Mouse (Mus musculus) liver, adult 2 months (tissue): Measurements from ENCODE around the gene Ptbp1. TPM values are rescaled to one million over a fixed set of nuclear protein-coding genes. Genes with fewer than 3 reads are reported as not detected.

Experiments used
- DNase-seq: peaks from one replicate; pipeline ENCODE4 v3.0.0-alpha.2; 2011; ENCODE audit warnings: low read depth, low spot score; ENCODE audit errors: extremely low read depth
- H3K27ac ChIP-seq: fragments of 200-500 bp; replicated peaks from 2 replicates; pipeline ENCODE4 v1.5.1; 2012; ENCODE audit warnings: low read depth, mild to moderate bottlenecking, control low read depth, inconsistent platforms, low read length; ENCODE audit not compliant: insufficient read depth
- H3K27me3 ChIP-seq: fragments of 200-500 bp; 2 replicates; pipeline ENCODE4 v1.6.1; 2012; ENCODE audit warnings: mild to moderate bottlenecking, moderate library complexity, low read length, inconsistent platforms; ENCODE audit not compliant: control insufficient read depth, insufficient read depth
- H3K36me3 ChIP-seq: fragments of 200-500 bp; 2 replicates; pipeline ENCODE4 v1.6.1; 2012; ENCODE audit warnings: low read length, inconsistent platforms; ENCODE audit not compliant: control insufficient read depth, insufficient read depth
- H3K4me1 ChIP-seq: fragments of 200-500 bp; 2 replicates; pipeline ENCODE4 v1.6.1; 2011; ENCODE audit warnings: low read length; ENCODE audit not compliant: control insufficient read depth, insufficient read depth
- H3K4me3 ChIP-seq: fragments of 200-500 bp; 2 replicates; pipeline ENCODE4 v1.5.1; 2011; ENCODE audit warnings: low read depth, mild to moderate bottlenecking, control low read depth, low read length, moderate library complexity; ENCODE audit not compliant: insufficient read depth
- H3K79me2 ChIP-seq: fragments of 200-500 bp; 2 replicates; pipeline ENCODE4 v1.6.1; 2012; ENCODE audit warnings: inconsistent platforms, mild to moderate bottlenecking, low read length, moderate library complexity; ENCODE audit not compliant: control insufficient read depth, insufficient read depth
- H3K9ac ChIP-seq: fragments of 200-500 bp; 2 replicates; pipeline ENCODE4 v1.6.1; 2012; ENCODE audit warnings: low read depth, mild to moderate bottlenecking, control low read depth, inconsistent platforms, low read length
- CTCF ChIP-seq: fragments of 200-500 bp; IDR thresholded peaks from 2 replicates; pipeline ENCODE4 v1.5.1; 2011; ENCODE audit warnings: low read depth, low read length, control low read depth
- POLR2A ChIP-seq: fragments of 200-500 bp; IDR thresholded peaks from 2 replicates; pipeline ENCODE4 v1.6.1; 2011; ENCODE audit warnings: low read length, control low read depth; ENCODE audit not compliant: insufficient read depth; ENCODE audit errors: extremely low read depth
- WGBS: fragments of 180-500 bp; shearing (Covaris S2); methylation state at CpG from one replicate; pipeline ENCODE4 v1.1.7; 2018; 5-methylcytosine and 5-hydroxymethylcytosine counted together
- polyA plus RNA-seq: library from polyadenylated mRNA; depleted of rRNA; stranded (reverse); fragments of >200 nt; gene quantifications from 2 replicates; pipeline ENCODE4 v1.2.3, GENCODE M21; 2012
- total RNA-seq: library from RNA; depleted of rRNA; stranded (reverse); fragments of >200 nt; gene quantifications from 2 replicates; pipeline ENCODE4 v1.2.3, GENCODE M21; 2014

Ptbp1 gene
- total and polyA plus RNA-seq, 2 experiments: 43.9 to 103 TPM

GRCm38 (mm10) chr10:79849941-79850628 lies 4.1 kb upstream of the Ptbp1 start:
- TF ChIP-seq CTCF: no peak
- no peak for TF ChIP-seq POLR2A
- H3K27me3 ChIP-seq: no peaks in the 10 kb centered on the region
- WGBS: 80% methylated on average over 8 of the region's 8 CpGs
- no peak overlapping the region for H3K27ac ChIP-seq
- H3K4me1 ChIP-seq: peaks cover 8% of the 10 kb centered on the region
- H3K36me3 ChIP-seq: no peaks in the 10 kb centered on the region
- H3K79me2 ChIP-seq: 0 out of 2 replicates have a peak, but pooled peaks cover 3% of the 10 kb centered on the region
- no peak overlapping the region for H3K9ac ChIP-seq
- no peak overlapping the region for H3K4me3 ChIP-seq
- no peak for DNase-seq

GRCm38 (mm10) chr10:79851653-79852052 lies 2.6 kb upstream of the Ptbp1 start:
- Histone ChIP-seq H3K27me3 (no peaks in the 10 kb centered on the region), H3K27ac (peak overlapping the region; percentile 88), H3K9ac (peak overlapping the region; percentile 38; the same call in 1 of the 2 replicates), H3K4me1 (peaks cover 13% of the 10 kb centered on the region), H3K36me3 (no peaks in the 10 kb centered on the region), H3K4me3 (no peak overlapping the region), H3K79me2 (peaks cover 16% of the 10 kb centered on the region)
- no peak for TF ChIP-seq CTCF
- no peak for TF ChIP-seq POLR2A
- 90% methylated on average over 3 of the region's 3 CpGs for WGBS
- DNase-seq: no peak

DNA sequence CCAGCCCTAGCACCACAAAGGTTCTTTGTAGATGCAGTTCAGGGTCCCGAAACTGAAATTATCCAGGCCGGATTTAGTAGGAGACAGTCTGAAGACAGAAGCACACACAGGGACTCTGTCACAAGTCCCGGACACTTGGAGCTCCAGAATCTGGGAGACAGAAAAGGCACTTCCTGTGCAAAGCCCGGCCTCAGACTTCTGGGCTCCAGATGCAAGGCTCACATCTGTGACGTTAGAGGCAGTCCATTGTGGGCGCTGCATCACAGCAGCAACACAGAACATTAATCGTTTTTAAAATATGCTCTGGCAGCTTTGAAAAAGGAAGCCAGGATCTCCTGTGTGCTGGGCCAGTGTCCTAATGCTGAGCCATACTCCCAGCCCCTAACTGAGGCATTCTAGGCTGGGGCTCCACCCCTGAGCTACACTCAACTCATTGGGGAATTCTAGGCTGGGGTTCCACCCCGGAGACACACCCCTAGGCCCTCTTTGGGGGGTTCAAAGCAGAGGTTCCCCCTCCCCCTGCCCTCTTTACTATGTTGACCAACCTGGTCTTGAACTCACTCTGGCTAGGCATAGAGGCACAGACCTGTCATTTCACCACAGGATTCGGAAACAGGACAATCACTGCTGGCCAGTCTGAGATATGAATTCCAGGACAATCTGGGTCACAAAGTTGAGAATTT lies 2.0 kb upstream of the Ptbp1 start:
- DNase-seq: no peak
- peaks cover 19% of the 10 kb centered on the region for H3K4me1 ChIP-seq
- peak overlapping the region; percentile 88 for H3K27ac ChIP-seq
- no peaks in the 10 kb centered on the region for H3K27me3 ChIP-seq
- TF ChIP-seq POLR2A (no peak), CTCF (no peak)
- H3K36me3 ChIP-seq: no peaks in the 10 kb centered on the region
- WGBS: 73% methylated on average over 9 of the region's 9 CpGs
- H3K4me3 ChIP-seq: no peak overlapping the region
- H3K79me2 ChIP-seq: peaks cover 22% of the 10 kb centered on the region
- peak overlapping the region; percentile 38; the same call in 1 of the 2 replicates for H3K9ac ChIP-seq

DNA sequence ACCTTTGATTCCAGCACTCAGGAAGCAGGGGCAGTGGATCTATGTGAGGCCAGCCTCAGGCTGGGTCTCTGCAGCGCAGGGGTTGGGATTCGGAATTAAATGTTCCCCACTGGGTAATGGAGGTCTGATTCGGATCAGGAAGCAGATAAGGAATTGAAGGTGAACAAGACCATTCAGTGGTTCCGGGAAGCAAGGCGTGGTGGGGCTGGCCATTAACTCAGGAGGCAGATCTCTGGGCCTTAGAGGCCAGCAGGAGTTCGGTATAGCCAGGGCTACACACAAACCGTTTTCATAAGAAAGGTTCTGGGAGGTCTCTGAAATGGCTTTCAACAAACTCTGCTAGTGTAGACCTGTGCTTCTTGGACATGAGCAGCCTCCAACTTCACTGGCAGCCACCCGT lies 1.4 kb upstream of the Ptbp1 start:
- Histone ChIP-seq H3K36me3 (no peaks in the 10 kb centered on the region), H3K4me3 (peak overlapping the region; percentile 53), H3K79me2 (peaks cover 27% of the 10 kb centered on the region), H3K4me1 (peaks cover 24% of the 10 kb centered on the region), H3K27ac (peak overlapping the region; percentile 88), H3K9ac (peak overlapping the region; percentile 63), H3K27me3 (no peaks in the 10 kb centered on the region)
- DNase-seq: no peak
- WGBS: 37% methylated on average over 8 of the region's 8 CpGs
- no peak for TF ChIP-seq CTCF

- peak; percentile 71 for DNase-seq
- 1% methylated on average over 15 of the region's 15 CpGs for WGBS
- Histone ChIP-seq H3K27ac (peak overlapping the region; percentile 88), H3K4me1 (peaks cover 29% of the 10 kb centered on the region), H3K9ac (peak overlapping the region; percentile 69), H3K79me2 (peaks cover 30% of the 10 kb centered on the region), H3K27me3 (no peaks in the 10 kb centered on the region), H3K4me3 (peak overlapping the region; percentile 53), H3K36me3 (no peaks in the 10 kb centered on the region)
- TF ChIP-seq POLR2A: 0 out of 2 replicates have a peak, but pooled peaks have one; percentile 33
- TF ChIP-seq CTCF: no peak
Observed at GRCm38 (mm10) chr10:79853392-79853791, 835 bp upstream of the Ptbp1 start.
